Mouse (Mus musculus): ENCODE results near the gene Ngly1. TPM values are rescaled to one million over a fixed set of nuclear protein-coding genes. Genes with fewer than 3 reads are reported as not detected.

Gene Ngly1
- total RNA-seq, 1 experiment = 6.9 TPM

- in situ Hi-C loops (cut with MboI; ENCODE audit: low sequenced_read_pairs in 2 of 2, unreplicated experiment in 2 of 2) = no loop called here
- TF ChIP-seq ZNF384 (IDR thresholded peaks at IDR 0.05; ENCODE audit: low read depth, low read length) (no peak), HCFC1 (IDR thresholded peaks at IDR 0.05; ENCODE audit: borderline replicate concordance, insufficient read depth, low read length) (no peak), ZC3H11A (IDR thresholded peaks at IDR 0.05; ENCODE audit: borderline replicate concordance, low read depth, low read length) (no peak), MAFK (IDR thresholded peaks at IDR 0.05; ENCODE audit: insufficient read depth, low read depth, low read length) (no peak), CHD2 (IDR thresholded peaks at IDR 0.05; ENCODE audit: low read depth, low read length) (no peak)
Measured at GRCm38 (mm10) chr14:16359704-16360103, 110.6 kb downstream of the Ngly1 start.

More at GRCm38 (mm10) chr14:16359704-16360103, 110.6 kb downstream of the Ngly1 start:
- Histone ChIP-seq H3K4me3 (ENCODE audit: insufficient read depth in 1 of 2, low read depth in 1 of 2, low read length in 2 of 2, poor library complexity in 1 of 2, severe bottlenecking in 1 of 2) (no peak overlapping the region), H3K9ac (ENCODE audit: insufficient read depth, low read depth, low read length, poor library complexity, severe bottlenecking) (no peak overlapping the region), H3K27ac (ENCODE audit: insufficient read depth, low read depth, low read length, poor library complexity, severe bottlenecking) (no peak overlapping the region), H3K36me3 (ENCODE audit: control insufficient read depth, insufficient read depth, low read length, poor library complexity, severe bottlenecking) (no peaks in the 10 kb centered on the region), H3K9me3 (ENCODE audit: control insufficient read depth, insufficient read depth, low read depth, low read length) (no peaks in the 10 kb centered on the region), H3K4me1 (ENCODE audit: control insufficient read depth in 2 of 2, insufficient read depth in 2 of 2, low read length in 2 of 2, poor library complexity in 1 of 2) (no peaks in the 10 kb centered on the region)
- DNase-seq (ENCODE audit: low read depth, low spot score) = no peak

Other genes starting within 250 kb of the Ngly1 start
- 6.6 and 6.7 TPM in 2 replicates for gene Oxsm, start 528 bp downstream of the Ngly1 start, total RNA-seq (2012; rRNA removed)
- 13.2 and 27.1 TPM in 2 replicates for gene Top2b, start 115.9 kb downstream of the Ngly1 start, total RNA-seq (2012; rRNA removed)